Mouse (Mus musculus) Muller cell, postnatal 12 days (primary cell): ENCODE results near the gene Dpp10.

Experiments used
- DNase-seq: peaks from one replicate; pipeline ENCODE4 v3.0.0-alpha.2; 2015; ENCODE audit errors: inconsistent ontology term

Gene Dpp10

GRCm38 (mm10) chr1:123919606-123920005 is 125.8 kb downstream of the Dpp10 start:
- DNase-seq: no peak

- peak; percentile 0 for DNase-seq
These were observed 142.7 kb downstream of the Dpp10 start for GRCm38 (mm10) chr1:123902628-123903027.

GRCm38 (mm10) chr1:123901218-123901617 is 144.1 kb downstream of the Dpp10 start:
- DNase-seq: peak; percentile 5

- no peak for DNase-seq
These were observed 158.1 kb downstream of the Dpp10 start for GRCm38 (mm10) chr1:123887243-123887642.

DNA sequence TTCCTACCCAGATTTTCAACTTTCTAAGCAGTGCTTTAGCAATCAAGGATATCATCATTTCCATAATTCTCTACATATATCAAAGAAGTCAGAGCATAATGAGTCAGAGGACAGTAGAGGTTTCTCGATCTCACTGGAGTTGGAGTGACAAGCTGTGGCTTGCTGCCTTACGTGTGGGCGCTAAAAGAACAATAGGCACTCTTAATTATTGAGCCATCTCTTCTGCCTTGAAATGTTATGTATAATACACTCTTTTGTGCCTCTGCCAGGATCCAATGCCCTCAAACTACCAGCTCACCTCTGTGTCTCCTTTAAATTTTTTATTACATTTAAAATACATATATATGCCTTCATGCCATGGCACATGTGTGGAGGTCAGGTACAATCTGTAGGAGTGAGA is 198.5 kb downstream of the Dpp10 start:
- DNase-seq: no peak

- DNase-seq: no peak
These were observed 244.2 kb downstream of the Dpp10 start for GRCm38 (mm10) chr1:123801206-123801605.

DNA sequence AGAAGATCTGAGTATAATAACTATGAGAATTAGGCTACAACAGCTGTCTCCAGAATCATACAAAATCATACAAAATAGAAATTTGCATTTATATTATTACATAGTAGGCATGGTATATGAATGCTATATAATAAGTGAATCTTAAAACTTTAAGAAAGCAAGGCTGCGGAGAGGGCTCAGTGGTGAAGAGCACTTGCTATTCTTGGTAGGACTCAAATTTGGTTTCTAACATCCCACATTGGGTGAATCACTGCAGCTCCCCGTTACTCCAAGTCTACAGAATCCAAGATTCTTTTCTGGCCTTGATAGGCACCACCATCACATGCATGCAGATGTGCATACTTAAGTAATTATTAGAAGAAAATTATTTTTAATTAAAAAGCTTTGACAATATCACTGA is 279.8 kb downstream of the Dpp10 start:
- no peak for DNase-seq

DNA sequence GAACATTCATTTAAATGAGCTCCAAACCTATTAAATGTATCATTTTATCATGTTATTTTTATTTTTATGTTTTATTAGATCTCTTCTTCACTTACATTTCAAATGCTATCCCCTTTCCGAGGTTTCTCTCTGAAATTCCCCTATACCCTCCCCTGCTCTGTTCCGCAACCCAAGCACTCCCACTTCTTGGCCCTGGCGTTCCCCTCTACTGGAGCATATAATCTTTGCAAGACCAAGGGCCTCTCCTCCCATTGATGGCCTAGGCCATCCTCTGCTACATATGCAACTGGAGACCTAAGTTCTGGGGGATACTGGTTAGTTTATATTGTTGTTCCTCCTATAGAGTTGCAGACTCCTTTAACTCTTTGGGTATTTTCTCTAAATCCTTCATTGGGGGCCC is 283.1 kb downstream of the Dpp10 start:
- no peak for DNase-seq

DNA sequence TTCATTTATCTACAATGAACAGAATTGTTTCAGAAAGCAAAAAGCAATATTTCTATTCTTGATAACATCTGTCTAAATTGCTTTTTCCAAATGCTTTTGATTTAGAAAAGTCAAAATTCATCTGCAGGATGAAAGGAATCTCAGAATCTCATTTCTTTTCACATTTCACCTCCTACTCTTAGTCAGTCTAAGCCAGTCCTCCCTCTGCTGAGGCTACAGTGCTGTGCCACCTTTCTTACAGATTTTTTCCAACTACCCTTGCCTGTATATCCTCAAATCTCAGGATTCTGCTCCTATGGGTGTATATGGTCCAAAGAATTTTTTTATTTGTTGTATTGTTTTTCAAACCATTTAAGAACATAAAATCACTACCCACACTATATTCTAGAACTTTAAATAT is 289.3 kb downstream of the Dpp10 start:
- DNase-seq: no peak

GRCm38 (mm10) chr1:123707292-123707691 is 338.1 kb downstream of the Dpp10 start:
- DNase-seq: no peak

GRCm38 (mm10) chr1:123658409-123658808 is 386.9 kb downstream of the Dpp10 start:
- DNase-seq: no peak

GRCm38 (mm10) chr1:123656607-123657006 is 388.8 kb downstream of the Dpp10 start:
- no peak for DNase-seq

GRCm38 (mm10) chr1:123637897-123638296 is 407.5 kb downstream of the Dpp10 start:
- no peak for DNase-seq

DNA sequence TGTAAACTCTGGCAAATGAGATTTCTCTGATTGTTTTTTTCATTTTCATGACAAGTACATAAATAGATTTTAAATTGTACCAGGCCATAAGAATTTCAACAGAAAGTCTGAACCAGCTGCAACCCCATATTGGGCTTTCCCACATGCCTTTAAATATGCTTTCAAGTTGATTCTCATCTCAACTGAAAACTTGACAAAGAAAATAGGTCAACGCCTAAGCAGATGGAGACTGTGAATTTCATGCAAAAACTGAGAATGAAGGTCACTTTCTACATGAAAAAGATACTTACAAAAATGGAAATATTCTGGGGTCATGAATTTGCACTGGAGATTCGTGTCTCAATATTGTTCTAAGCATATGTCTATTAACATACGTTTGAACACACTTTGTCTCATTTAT is 417.1 kb downstream of the Dpp10 start:
- no peak for DNase-seq

- DNase-seq: no peak
These were observed 460.5 kb downstream of the Dpp10 start for GRCm38 (mm10) chr1:123584857-123585256.

DNA sequence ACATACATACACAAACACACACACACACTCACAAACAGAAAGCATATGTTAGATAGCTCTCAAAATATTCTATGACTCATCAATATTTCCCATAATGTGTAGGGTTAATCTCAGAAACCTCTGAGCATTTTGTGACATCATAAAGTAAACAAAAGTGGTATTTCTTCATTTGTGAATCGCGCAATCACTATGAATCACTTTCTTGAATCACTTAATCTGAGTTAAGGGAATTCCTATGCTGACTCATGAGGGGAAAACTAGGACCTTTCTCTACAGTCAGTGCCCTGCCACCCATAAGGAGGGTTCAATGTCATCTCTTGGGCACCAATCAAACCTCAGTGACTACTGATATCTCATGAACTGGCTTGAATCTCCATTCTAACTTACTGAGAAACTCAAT is 465.2 kb downstream of the Dpp10 start:
- DNase-seq: peak; percentile 7

DNA sequence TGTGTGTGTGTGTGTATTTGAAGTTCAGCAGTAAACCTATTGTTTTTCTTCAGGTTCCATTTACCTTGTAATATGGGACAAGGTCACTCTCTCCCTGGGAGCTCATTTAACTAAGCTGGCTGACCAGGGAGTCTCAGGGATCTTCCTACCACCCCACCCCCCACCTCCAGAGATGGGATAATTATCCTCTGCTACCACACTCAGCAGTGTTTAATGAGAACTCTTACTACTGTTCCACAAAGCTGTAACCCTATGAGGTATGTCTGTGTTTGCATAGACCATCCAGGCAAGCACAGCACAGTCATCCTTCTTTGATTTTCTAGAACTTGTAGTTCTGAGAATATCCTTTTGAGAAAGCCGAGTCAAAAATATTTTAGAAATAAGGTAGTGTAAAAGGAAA is 471.6 kb downstream of the Dpp10 start:
- no peak for DNase-seq

DNA sequence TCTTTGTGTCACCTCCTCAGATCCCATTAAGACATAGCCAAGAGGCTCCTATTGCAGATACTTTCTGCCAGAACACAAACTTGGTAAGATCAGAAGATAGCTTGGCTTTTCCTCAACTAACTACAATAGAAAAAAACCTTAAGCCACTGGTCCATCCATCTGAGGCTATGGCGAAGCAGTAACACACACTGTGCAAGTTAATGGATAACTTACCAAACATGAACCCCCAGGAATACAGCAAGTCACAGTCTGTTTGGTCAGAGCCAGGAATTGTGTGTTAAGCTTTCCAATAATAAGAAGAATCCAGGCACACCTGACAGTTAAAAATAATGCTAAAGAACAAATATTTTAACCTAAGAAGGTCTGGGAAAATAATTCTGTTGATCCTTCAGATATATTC is 502.9 kb downstream of the Dpp10 start:
- DNase-seq: no peak

DNA sequence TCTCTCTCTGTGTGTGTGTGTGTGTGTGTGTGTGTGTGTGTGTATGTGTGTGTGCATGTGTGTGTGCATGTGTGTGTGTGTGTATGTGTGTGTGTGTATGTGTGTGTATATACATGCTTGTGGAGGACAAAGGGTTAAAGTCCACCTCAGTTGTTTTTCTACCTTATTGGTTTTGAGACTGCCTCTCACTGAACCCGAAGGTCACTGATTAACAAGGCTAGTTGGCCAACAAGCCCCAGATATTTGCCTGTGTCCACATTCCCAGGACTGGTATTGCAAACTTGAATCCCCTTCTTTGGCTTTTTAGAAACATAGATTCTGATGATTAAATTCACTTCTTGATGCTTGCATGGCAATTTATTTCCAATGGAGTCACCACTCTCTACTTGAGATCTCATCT is 577.6 kb downstream of the Dpp10 start:
- no peak for DNase-seq

- DNase-seq: no peak
These were observed 631.2 kb downstream of the Dpp10 start for GRCm38 (mm10) chr1:123414163-123414562.

DNA sequence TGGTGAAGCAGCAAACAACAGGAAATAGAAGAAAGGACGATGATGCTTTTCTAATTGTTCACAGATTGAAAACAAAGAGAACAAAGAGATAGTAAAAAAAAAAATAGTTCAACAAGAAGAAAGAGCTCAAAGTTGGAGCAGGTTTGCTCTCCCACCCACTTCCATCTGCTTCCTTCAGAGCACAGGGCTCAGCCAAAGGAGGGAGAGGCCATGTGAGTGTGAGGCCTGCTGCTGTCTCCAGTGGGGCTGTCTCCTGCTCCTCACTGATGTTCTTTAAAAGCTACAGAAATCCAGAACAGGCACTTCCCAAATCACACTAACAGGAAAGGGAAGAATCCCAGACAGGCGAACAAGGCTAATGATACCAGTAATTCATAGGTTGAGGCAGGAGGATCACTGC is 694.1 kb downstream of the Dpp10 start:
- DNase-seq: no peak

GRCm38 (mm10) chr1:123337877-123338276 is 707.5 kb downstream of the Dpp10 start:
- DNase-seq: no peak

- no peak for DNase-seq
These were observed 728.5 kb downstream of the Dpp10 start for GRCm38 (mm10) chr1:123316886-123317285.
